24 mouse cellular contexts compared by ENCODE assay signal in genomic region chr14:8398507-8398906, GRCm38 (mm10). TPM values are rescaled to one million over a fixed set of nuclear protein-coding genes. Genes with fewer than 3 reads are reported as not detected.
A peak's percentile ranks its signal among the peaks of the same experiment; 100 is the strongest.
DNase-seq lines count a peak whose midpoint lies in the region; ATAC-seq and TF ChIP-seq lines count a peak whose summit lies in the region.
"Had no signal": no experiment of that assay in that cellular context is flagged by ENCODE, and none has a peak within 500 bp of the region (broad histone marks: within the 10 kb centered on the region; RNA-seq: fewer than 3 reads in every experiment).

No protein-coding gene starts in this region.

- H3K4me3 ChIP-seq in liver, embryonic 16.5 days (ENCODE audit: low read depth, low read length), result no peak overlapping the region
- H3K4me3 ChIP-seq in lung, postnatal 0 days (ENCODE audit: low read depth, low read length), result no peak overlapping the region
- no peak overlapping the region for H3K4me3 ChIP-seq in lung, adult 2 months (replicated peaks; ENCODE audit: extremely low read depth, low read depth, low read length)
- no peak overlapping the region for H3K4me3 ChIP-seq in stomach, embryonic 15.5 days (replicated peaks)
- H3K4me3 ChIP-seq in stomach, embryonic 16.5 days (replicated peaks; ENCODE audit: low read length), result no peak overlapping the region
- H3K4me3 ChIP-seq: embryonic facial prominence, embryonic 13.5 days; embryonic facial prominence, embryonic 15.5 days; erythroblast, embryonic 14.5 days; forebrain, embryonic 10.5 days; forebrain, embryonic 12.5 days had no signal

- no peaks in the 10 kb centered on the region for H3K36me3 ChIP-seq in liver, embryonic 16.5 days (ENCODE audit: control insufficient read depth, insufficient read depth)
- H3K36me3 ChIP-seq in lung, postnatal 0 days (ENCODE audit: insufficient read depth, low read length), result no peaks in the 10 kb centered on the region
- no peaks in the 10 kb centered on the region for H3K36me3 ChIP-seq in stomach, embryonic 15.5 days
- H3K36me3 ChIP-seq in stomach, embryonic 16.5 days (ENCODE audit: control insufficient read depth, insufficient read depth, low read length), result no peaks in the 10 kb centered on the region
- H3K36me3 ChIP-seq: embryonic facial prominence, embryonic 13.5 days; embryonic facial prominence, embryonic 15.5 days; forebrain, embryonic 10.5 days; forebrain, embryonic 12.5 days had no signal

- no peaks in the 10 kb centered on the region for H3K27me3 ChIP-seq in liver, embryonic 16.5 days (ENCODE audit: control insufficient read depth, insufficient read depth, low read depth, low read length)
- no peaks in the 10 kb centered on the region for H3K27me3 ChIP-seq in lung, postnatal 0 days (replicated peaks; ENCODE audit: insufficient read depth, low read length)
- no peaks in the 10 kb centered on the region for H3K27me3 ChIP-seq in stomach, embryonic 15.5 days (replicated peaks)
- H3K27me3 ChIP-seq in stomach, embryonic 16.5 days (ENCODE audit: control insufficient read depth, insufficient read depth, low read length), result no peaks in the 10 kb centered on the region
- H3K27me3 ChIP-seq: embryonic facial prominence, embryonic 13.5 days; embryonic facial prominence, embryonic 15.5 days; forebrain, embryonic 12.5 days had no signal

- 0 out of 2 replicates have a peak, but pooled peaks have one; percentile 35 for ATAC-seq in liver, embryonic 16.5 days (ENCODE audit: low read depth)
- ATAC-seq in lung, postnatal 0 days, result no peak
- peak; percentile 53; the same call in 1 of the 2 replicates for ATAC-seq in stomach, embryonic 15.5 days (ENCODE audit: insufficient read depth, low FRiP score, low read depth)
- ATAC-seq in stomach, embryonic 16.5 days (ENCODE audit: insufficient read depth, low FRiP score), result peak; percentile 61; the same call in 1 of the 2 replicates
- ATAC-seq in activated CD4-positive, CD25-positive, alpha-beta regulatory T cell, adult 4 months, result no peak
- ATAC-seq: forebrain, embryonic 14.5 days; forebrain, embryonic 16.5 days had no signal

- H3K4me1 ChIP-seq in liver, embryonic 16.5 days (ENCODE audit: control insufficient read depth, low read depth, low read length), result no peaks in the 10 kb centered on the region
- no peaks in the 10 kb centered on the region for H3K4me1 ChIP-seq in lung, postnatal 0 days (ENCODE audit: insufficient read depth, low read depth, low read length)
- no peaks in the 10 kb centered on the region for H3K4me1 ChIP-seq in lung, adult 2 months (ENCODE audit: control insufficient read depth, insufficient read depth, low read length)
- no peaks in the 10 kb centered on the region for H3K4me1 ChIP-seq in stomach, embryonic 15.5 days
- no peaks in the 10 kb centered on the region; the same call in 1 of the 2 replicates for H3K4me1 ChIP-seq in stomach, embryonic 16.5 days (ENCODE audit: control insufficient read depth, insufficient read depth, low read length)
- H3K4me1 ChIP-seq: embryonic facial prominence, embryonic 15.5 days; forebrain, embryonic 10.5 days; forebrain, embryonic 12.5 days had no signal

- no peak overlapping the region for H3K9ac ChIP-seq in liver, embryonic 16.5 days (ENCODE audit: low read depth, low read length)
- no peak overlapping the region for H3K9ac ChIP-seq in lung, postnatal 0 days (replicated peaks; ENCODE audit: low read depth)
- H3K9ac ChIP-seq in stomach, embryonic 15.5 days, result no peak overlapping the region
- H3K9ac ChIP-seq in stomach, embryonic 16.5 days (ENCODE audit: low read length), result no peak overlapping the region
- H3K9ac ChIP-seq: embryonic facial prominence, embryonic 13.5 days; embryonic facial prominence, embryonic 15.5 days; forebrain, embryonic 12.5 days had no signal

- TF ChIP-seq CTCF in lung, postnatal 0 days (IDR thresholded peaks at IDR 0.05), result no peak
- TF ChIP-seq CTCF in lung, adult 2 months (IDR thresholded peaks at IDR 0.05; ENCODE audit: insufficient read depth, low read length), result no peak

- no peak overlapping the region for H3K4me2 ChIP-seq in liver, embryonic 16.5 days (ENCODE audit: low read depth, low read length)
- no peak overlapping the region for H3K4me2 ChIP-seq in lung, postnatal 0 days (replicated peaks; ENCODE audit: low read depth, low read length)
- H3K4me2 ChIP-seq in stomach, embryonic 15.5 days, result no peak overlapping the region
- H3K4me2 ChIP-seq in stomach, embryonic 16.5 days (ENCODE audit: low read depth, low read length), result no peak overlapping the region
- H3K4me2 ChIP-seq: embryonic facial prominence, embryonic 13.5 days; embryonic facial prominence, embryonic 15.5 days; forebrain, embryonic 12.5 days had no signal

- TF ChIP-seq EP300 in lung, postnatal 0 days (IDR thresholded peaks at IDR 0.05), result no peak

- no peak overlapping the region for H3K27ac ChIP-seq in liver, embryonic 16.5 days (ENCODE audit: low read length)
- H3K27ac ChIP-seq in lung, postnatal 0 days (ENCODE audit: low read length), result no peak overlapping the region
- H3K27ac ChIP-seq in stomach, embryonic 15.5 days, result no peak overlapping the region
- H3K27ac ChIP-seq in stomach, embryonic 16.5 days (ENCODE audit: low read length), result no peak overlapping the region
- H3K27ac ChIP-seq: embryonic facial prominence, embryonic 13.5 days; embryonic facial prominence, embryonic 15.5 days; forebrain, embryonic 10.5 days; forebrain, embryonic 12.5 days had no signal

- DNase-seq in liver, result no peak
- peak; percentile 6 for DNase-seq in lung, postnatal 0 days (ENCODE audit: low spot score)
- DNase-seq in lung, adult 2 months, result no peak
- DNase-seq: adrenal gland, adult 8-10 months; adrenal gland, postnatal 14 days; adrenal gland, postnatal 36 days; cerebellum, adult 11-12 months; cerebellum, adult 2 months; cerebellum, adult 9-10 months; cerebellum, postnatal 14 days; cerebellum, postnatal 36 days; embryo, embryonic 11 days had no signal

- H3K9me3 ChIP-seq in liver, embryonic 16.5 days (replicated peaks; ENCODE audit: control insufficient read depth, low read length), result no peaks in the 10 kb centered on the region
- no peaks in the 10 kb centered on the region for H3K9me3 ChIP-seq in lung, postnatal 0 days (ENCODE audit: low read length)
- no peaks in the 10 kb centered on the region for H3K9me3 ChIP-seq in stomach, embryonic 15.5 days
- H3K9me3 ChIP-seq in stomach, embryonic 16.5 days (replicated peaks; ENCODE audit: control insufficient read depth, low read length), result no peaks in the 10 kb centered on the region
- H3K9me3 ChIP-seq: embryonic facial prominence, embryonic 13.5 days; embryonic facial prominence, embryonic 15.5 days; forebrain, embryonic 10.5 days; forebrain, embryonic 12.5 days had no signal

- TF ChIP-seq POLR2A in lung, adult 2 months (IDR thresholded peaks at IDR 0.05; ENCODE audit: borderline replicate concordance, extremely low read depth, low read depth, low read length), result no peak

RNA-seq across cellular contexts. Expression of gene Oit1, which starts 20.0 kb away (rescaled TPM):
- 0.07 TPM in 1 of 2 replicates, not detected in the other for polyA plus RNA-seq in liver, embryonic 16.5 days (2015; fragmentation: Nextera tagmentation; extraction: Ambion mirVana)
- 2.6 and 2.7 TPM in 2 replicates for polyA plus RNA-seq in lung, postnatal 0 days (2015; fragmentation: Nextera tagmentation; extraction: Ambion mirVana)
- 4.3 and 5.1 TPM in 2 replicates for polyA plus RNA-seq in lung, adult 2 months (2012; rRNA removed)
- polyA plus RNA-seq in stomach, embryonic 15.5 days (2015; fragmentation: Nextera tagmentation; extraction: Ambion mirVana), result 14.5 and 17.8 TPM in 2 replicates
- polyA plus RNA-seq in stomach, embryonic 16.5 days (2015; fragmentation: Nextera tagmentation; extraction: Ambion mirVana), result 27.6 and 39.6 TPM in 2 replicates
- not detected for polyA plus RNA-seq in activated CD4-positive, CD25-positive, alpha-beta regulatory T cell, adult 4 months (2017; shearing (Covaris generic))
- polyA plus RNA-seq: C2C12; cerebellum, adult 2 months; erythroblast, embryonic 14.5 days; forebrain, embryonic 12.5 days; forebrain, embryonic 14.5 days; forebrain, embryonic 16.5 days had no signal

Comparison
In these comparisons a context has a peak if more than half of its experiments do, and no peak if none do; other contexts are left out.
1. ATAC-seq: peak in liver, embryonic 16.5 days (single experiment), stomach, embryonic 15.5 days (single experiment) and stomach, embryonic 16.5 days (single experiment); none in lung, postnatal 0 days (single experiment) and activated CD4-positive, CD25-positive, alpha-beta regulatory T cell, adult 4 months (single experiment).